Mouse (Mus musculus) gastrocnemius, postnatal 14 days (tissue): ENCODE measurements at regions not wholly inside any gene's neighbourhood (a gene's known extent, or its start where the extent isn't known, plus 50 kb on each side); places are given as distances from the start of the nearest gene placed in this dataset.

Experiments used
- DNase-seq: peaks from one replicate; pipeline ENCODE4 v3.0.0; 2021; ENCODE audit warnings: mixed read lengths
- intact Hi-C: fragments of 180-260 bp; cut with DNase I; formaldehyde crosslinking; loops from one replicate; pipeline ENCODE4 v1.15.1; 2025; ENCODE audit warnings: low total_unique reads

DNA sequence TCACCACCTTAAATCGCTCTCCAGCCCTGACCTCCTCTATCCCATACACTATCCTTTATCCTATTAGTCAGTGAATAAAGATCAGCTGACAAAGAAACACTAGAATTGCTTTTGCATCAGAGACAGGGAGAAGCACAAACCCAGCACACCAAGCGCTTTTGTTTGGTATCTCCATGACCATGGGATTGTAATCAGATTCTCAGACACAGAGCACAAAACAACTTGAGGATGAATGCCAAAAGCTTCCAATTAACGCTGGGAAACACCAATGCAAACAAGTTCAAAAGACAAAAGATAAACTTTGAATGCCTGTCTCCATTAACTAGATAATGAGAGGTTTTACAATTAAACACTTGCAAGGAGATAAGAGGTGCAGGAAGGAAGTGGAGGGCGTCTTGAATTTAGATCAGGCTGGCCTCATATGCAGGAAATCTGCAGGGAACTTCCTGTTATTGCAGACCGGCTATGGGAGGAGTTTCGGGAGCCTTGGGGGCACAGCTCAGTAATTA, 179.8 kb downstream of the Samd5 start:
- intact Hi-C loops: no loop called here
- no peak for DNase-seq

GRCm38 (mm10) chr10:9490416-9490815, 184.6 kb downstream of the Samd5 start:
- intact Hi-C loops: no loop called here
- no peak for DNase-seq

DNA sequence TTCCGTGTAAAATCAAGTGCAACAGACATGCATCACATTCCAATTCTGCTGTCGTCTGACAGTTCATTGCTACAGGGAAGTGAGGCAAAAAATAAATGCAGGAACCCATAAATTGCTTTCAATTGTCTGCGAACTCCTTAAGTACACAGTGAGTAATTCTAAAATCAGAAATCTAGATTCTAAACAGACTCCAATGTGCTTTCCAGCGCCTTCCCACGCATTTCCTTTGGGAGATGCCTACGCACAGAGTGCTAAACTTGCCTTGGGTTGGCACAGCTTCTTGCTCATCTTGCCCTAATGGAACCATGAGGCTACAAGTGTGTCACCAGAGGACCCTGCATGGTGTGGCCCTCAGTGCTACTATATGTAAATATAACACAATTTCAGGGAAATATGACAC, 212.6 kb downstream of the Samd5 start:
- DNase-seq: no peak
- intact Hi-C loops: no loop called here

GRCm38 (mm10) chr10:9459145-9459544, 215.9 kb downstream of the Samd5 start:
- DNase-seq: no peak
- intact Hi-C loops: no loop called here

GRCm38 (mm10) chr10:9458466-9458865, 216.5 kb downstream of the Samd5 start:
- no peak for DNase-seq
- intact Hi-C loops: no loop called here

DNA sequence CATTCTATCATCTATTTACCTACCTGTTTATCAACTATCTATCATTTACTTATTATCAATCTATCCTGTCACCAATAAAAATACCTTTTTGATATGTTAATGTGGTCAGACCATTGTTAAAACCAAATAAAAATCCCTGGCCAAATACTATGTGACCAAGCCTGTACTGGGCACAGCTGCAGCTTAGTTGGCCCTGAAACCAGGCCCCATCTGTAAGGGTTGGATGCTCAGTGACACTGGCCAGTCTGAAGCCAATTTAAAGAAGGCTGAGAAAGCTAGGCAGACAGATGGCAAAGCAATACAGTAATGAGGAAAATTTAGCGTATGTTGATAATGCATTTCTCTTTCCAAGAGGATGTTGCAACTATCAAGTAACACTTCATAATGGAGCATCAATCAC, 217.8 kb downstream of the Samd5 start:
- no peak for DNase-seq
- intact Hi-C loops: no loop called here

DNA sequence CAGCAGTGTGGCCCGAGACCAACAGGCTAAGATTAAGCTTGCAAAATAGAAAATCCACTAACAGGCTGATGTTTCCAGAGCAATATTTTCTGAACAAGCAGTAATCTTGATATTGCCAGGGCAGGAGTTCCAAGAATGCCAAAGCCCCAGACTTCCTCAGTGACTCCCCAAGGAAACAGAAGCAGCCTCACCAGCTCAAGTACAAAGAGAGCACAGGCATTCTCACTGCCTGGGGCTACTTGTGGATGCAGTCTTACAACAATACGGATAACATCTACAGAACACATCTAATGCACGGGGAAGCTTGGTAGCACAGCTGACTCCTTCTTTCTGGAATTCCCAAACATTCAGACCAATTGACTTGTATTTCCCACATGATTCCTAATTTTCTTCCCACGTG, 235.9 kb downstream of the Samd5 start:
- DNase-seq: no peak
- intact Hi-C loops: no loop called here

DNA sequence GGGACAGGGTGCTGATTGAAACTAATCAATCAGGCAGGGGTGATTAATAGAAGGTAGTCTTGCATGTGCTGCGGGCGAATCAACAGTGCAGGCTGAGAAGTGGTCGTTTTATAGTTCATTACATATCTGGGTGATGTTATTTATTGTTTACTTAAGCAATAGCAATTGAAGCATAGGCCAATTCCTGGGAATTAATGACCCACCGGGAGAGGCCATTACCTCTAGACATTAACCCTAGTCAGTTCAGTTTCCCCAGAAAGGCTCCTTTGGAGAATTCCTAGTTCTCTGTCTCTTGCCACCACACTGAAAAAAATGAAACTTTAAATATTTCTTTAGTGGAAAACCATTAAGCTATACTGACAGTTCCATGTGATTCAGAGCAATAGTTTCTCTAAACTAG, 236.6 kb downstream of the Samd5 start:
- intact Hi-C loops: no loop called here

GRCm38 (mm10) chr10:9429085-9429484, 245.9 kb downstream of the Samd5 start:
- no peak for DNase-seq
- intact Hi-C loops: no loop called here

More for the DNA sequence above, 236.6 kb downstream of the Samd5 start:
- DNase-seq: no peak

- no peak for DNase-seq
- intact Hi-C loops: no loop called here
Observed at GRCm38 (mm10) chr10:9420741-9421140, 254.3 kb downstream of the Samd5 start.

DNA sequence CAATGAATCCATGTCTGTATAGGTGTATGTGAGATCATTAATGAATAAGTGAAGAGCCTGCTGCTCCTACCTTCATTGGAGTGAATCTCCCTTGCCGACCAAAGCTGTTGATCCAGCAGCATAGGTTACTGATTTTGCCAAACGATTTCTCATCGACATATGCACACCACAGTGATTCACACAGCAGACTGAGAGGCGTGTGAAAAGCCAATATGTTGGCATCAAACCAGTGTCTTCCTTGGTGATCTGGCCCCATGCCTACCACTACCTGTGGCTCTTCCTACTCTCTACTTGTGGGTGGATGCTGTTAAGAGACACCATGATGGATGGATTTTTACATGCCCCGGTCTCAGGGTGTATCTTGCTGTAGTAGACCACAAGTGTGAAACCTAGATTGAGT, 258.3 kb downstream of the Samd5 start:
- intact Hi-C loops: no loop called here
- DNase-seq: no peak

DNA sequence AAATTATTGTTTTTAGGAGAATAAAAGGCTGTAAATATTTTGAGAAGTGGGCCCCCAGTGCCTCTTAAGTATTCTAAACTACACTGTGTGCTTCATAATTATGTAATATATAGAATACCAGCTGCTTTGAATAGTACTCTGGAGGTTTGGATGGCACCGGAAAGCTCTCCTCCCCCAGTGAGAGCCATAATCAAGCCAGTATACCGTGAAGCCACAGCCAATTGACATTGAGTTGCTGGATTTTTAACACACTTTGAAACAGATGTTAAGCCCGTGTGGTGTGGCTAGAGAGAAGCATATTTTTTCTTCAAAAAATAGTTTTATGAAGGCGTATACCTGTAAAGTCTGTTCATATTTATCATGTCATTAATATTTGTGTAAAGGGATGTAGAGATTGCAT, 268.9 kb downstream of the Samd5 start:
- no peak for DNase-seq
- intact Hi-C loops: no loop called here

DNA sequence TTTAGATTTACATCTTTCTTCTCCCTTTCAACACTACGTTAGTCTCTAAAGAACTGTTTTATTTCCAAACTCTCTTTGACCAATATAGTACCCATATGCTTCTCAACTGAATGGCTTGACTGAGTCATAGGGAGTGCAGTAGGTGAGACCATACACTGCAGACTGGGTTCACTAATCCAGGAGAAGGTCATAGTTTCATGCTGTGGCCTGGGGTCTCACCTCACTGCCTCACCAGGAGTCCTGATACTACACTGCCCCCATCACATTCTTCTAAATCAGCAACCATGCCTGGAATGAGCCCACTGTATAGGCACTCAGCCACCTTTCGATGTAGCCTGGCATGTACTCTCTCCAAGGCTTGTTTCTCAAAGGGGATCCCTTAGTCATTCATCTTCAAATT, 269.6 kb downstream of the Samd5 start:
- intact Hi-C loops: no loop called here

DNA sequence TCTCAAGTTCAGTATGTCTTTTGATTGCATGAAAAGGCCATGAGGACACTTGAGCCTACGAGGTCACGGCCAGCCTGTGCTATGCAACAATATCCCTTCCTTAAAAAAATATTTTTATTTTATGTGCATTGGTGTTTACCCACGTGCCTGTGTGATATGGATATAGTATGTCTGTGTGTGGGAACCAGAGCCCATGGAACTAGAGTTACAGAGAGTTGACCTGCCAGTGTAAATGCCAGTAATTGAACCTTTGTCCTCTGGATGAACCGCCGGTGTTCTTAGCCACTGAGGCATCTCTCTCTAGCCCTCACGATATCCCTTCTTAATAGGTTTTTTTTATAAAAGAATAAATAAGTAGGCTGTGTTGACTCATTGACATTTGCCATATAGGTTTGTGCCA, 270.0 kb downstream of the Samd5 start:
- intact Hi-C loops: no loop called here

More for the DNA sequence above, 269.6 kb downstream of the Samd5 start:
- no peak for DNase-seq

GRCm38 (mm10) chr10:9400911-9401617, 273.9 kb downstream of the Samd5 start:
- no peak for DNase-seq
- intact Hi-C loops: no loop called here

More for the DNA sequence above, 270.0 kb downstream of the Samd5 start:
- DNase-seq: no peak

- DNase-seq: no peak
- intact Hi-C loops: no loop called here
Observed at GRCm38 (mm10) chr10:9377440-9378101, 297.4 kb downstream of the Samd5 start.

DNA sequence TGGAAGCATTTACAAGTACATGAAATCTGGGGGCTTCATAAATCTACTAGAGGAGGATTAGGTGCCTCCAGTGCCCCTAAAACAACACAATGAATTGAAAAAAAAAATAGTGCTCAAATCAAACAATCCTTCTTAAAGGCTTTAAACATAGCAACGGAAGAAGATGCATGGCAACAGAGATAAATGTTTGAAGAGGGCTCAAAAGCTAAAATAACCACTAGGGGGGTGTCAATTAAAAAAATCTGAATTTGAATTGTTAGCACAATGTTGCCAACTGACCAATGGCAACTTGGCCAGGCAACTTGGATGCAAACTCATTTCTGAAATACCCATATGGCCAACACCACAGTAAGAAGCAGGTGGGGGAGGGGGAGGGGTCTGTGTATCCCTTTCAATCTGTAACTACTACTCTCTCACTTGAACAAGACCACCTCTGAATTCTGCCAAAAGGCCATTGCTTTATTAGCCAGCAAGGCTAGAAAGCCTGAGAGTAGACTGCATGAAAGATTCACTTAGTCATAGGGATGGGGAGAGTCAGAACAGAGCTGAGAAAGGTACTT, 312.6 kb downstream of the Samd5 start:
- DNase-seq: no peak
- intact Hi-C loops: no loop called here

DNA sequence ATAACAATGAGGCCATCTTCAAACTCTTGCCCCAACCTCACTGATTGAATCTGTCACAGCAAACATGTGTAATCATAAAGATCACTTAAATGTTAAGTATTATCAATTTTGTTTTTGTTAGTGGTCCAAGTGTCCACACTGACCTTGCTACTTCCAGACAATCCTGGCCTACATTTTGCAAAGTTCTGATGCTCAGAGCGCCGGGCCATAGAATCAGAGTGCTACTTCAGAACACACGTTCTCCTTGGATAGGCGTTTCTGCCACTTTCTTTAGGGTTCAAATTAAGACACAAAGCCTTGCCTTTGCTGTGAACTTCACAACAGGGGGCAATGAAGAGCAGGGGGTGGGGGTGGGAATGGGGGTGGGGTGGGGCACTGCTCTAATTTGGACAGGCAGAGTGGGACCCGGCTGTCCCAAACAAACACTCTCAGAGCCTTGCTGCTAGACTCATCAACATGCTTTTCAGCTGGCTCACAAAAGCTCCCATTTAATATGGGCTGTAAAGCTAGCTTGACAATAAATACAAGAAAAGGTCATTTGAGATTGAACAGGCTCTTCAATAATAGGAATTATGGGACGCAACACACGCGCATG, 336.7 kb downstream of the Samd5 start:
- no peak for DNase-seq
- intact Hi-C loops: no loop called here

- intact Hi-C loops: no loop called here
- DNase-seq: no peak
Observed at GRCm38 (mm10) chr10:9334245-9334845, 340.7 kb downstream of the Samd5 start.

GRCm38 (mm10) chr10:9331694-9332093, 343.3 kb downstream of the Samd5 start:
- no peak for DNase-seq
- intact Hi-C loops: no loop called here
